Mouse (Mus musculus): ENCODE results near the gene Nxn.

DNA sequence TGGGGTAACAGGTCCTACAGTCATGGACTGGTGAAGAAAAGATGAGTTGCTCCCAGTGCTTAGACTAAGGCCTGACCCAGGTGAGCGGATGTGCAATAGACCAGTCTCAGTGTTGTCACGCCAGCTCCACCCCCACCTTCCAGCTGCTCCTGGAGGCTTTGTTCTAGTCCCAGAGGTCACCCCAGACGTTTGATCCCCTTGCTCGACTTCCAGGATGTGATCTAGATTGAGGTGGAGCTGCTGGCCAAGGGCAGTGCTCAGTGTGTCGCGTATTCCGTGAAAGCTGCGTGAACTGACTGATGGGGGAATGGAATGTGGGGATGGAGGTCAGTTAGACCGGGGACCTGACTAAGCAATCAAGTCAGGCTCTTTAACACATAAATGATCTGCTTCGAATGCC, 111.6 kb downstream of the Nxn start:
- no peak for TF ChIP-seq CTCF (conservative IDR thresholded peaks at IDR 0.05; ENCODE audit: insufficient read depth, insufficient read length, low read depth, low read length)
- TF ChIP-seq POLR2A (IDR thresholded peaks at IDR 0.05; ENCODE audit: low read depth, low read length), result no peak

Data from kidney, adult 2 months (tissue).